Mouse (Mus musculus): ENCODE measurements around the gene Hist1h2ba.

DNA sequence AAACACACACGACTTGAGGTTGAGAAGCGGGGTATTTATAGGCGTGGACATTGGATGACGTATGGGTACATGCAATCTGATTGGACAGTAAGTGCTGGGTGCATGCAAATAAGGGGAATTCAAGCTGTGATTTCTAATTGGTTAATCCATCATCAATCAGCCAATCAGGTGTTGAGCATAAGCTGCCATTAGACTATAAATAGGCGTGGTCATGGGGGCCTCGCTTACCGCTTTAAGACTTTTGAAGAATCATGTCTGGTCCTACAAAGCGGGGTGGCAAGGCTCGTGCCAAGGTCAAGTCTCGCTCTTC lies 210 bp upstream of the Hist1h2ba start, which contains the start of gene Hist1h2aa:
- no peak for TF ChIP-seq POLR2A (IDR thresholded peaks at IDR 0.05; ENCODE audit: insufficient read depth, low read depth, low read length)
- TF ChIP-seq CTCF (IDR thresholded peaks at IDR 0.05; ENCODE audit: insufficient read depth, low read depth, low read length), result no peak

Data from olfactory bulb, adult 2 months (tissue).